Mouse (Mus musculus) forebrain, postnatal 0 days (tissue): Measurements from ENCODE around the gene Bysl. TPM values are rescaled to one million over a fixed set of nuclear protein-coding genes. Genes with fewer than 3 reads are reported as not detected.
A peak's percentile ranks its signal among the peaks of the same experiment; 100 is the strongest.
"Not testable (repeated sequence)": the region's sequence is repeated elsewhere in the genome, so short reads cannot be mapped to it uniquely, and the experiment has no call there.

Source experiments
- ATAC-seq: fragments of 200-750 bp; cut with Nextera tagmentation; 2 replicates; pipeline ENCODE4 v1.8.0; 2017; ENCODE audit warnings: mild to moderate bottlenecking, moderate library complexity
- DNase-seq: peaks from one replicate; pipeline ENCODE4 v3.0.0-alpha.2; 2015
- H3K27ac ChIP-seq: fragments of 300-500 bp; sonication (generic); 2 replicates; pipeline ENCODE4 v1.5.1; 2014; ENCODE audit warnings: low read depth, mild to moderate bottlenecking, antibody characterized with exemption, low read length, moderate library complexity, mixed read lengths
- H3K27me3 ChIP-seq: fragments of 300-500 bp; sonication (generic); 2 replicates; pipeline ENCODE4 v1.6.1; 2014; ENCODE audit warnings: mild to moderate bottlenecking, low read length, mixed read lengths; ENCODE audit not compliant: insufficient read depth
- H3K36me3 ChIP-seq: fragments of 300-500 bp; sonication (generic); 2 replicates; pipeline ENCODE4 v1.6.1; 2014; ENCODE audit warnings: mild to moderate bottlenecking, moderate library complexity; ENCODE audit not compliant: insufficient read depth
- H3K4me1 ChIP-seq: fragments of 300-500 bp; sonication (generic); 2 replicates; pipeline ENCODE4 v1.6.1; 2014; ENCODE audit warnings: antibody characterized with exemption; ENCODE audit not compliant: insufficient read depth
- H3K4me2 ChIP-seq: fragments of 300-500 bp; sonication (generic); 2 replicates; pipeline ENCODE4 v1.6.1; 2014; ENCODE audit warnings: low read depth, mild to moderate bottlenecking, moderate library complexity
- H3K4me3 ChIP-seq: fragments of 300-500 bp; sonication (generic); 2 replicates; pipeline ENCODE4 v1.5.1; 2014; ENCODE audit warnings: low read depth, low read length, mixed read lengths
- H3K9ac ChIP-seq: fragments of 300-500 bp; sonication (generic); 2 replicates; pipeline ENCODE4 v1.6.1; 2014; ENCODE audit warnings: mild to moderate bottlenecking
- H3K9me3 ChIP-seq: fragments of 300-500 bp; sonication (generic); 2 replicates; pipeline ENCODE4 v1.6.1; 2016; ENCODE audit warnings: low read length
- CTCF ChIP-seq: sonication (generic); IDR thresholded peaks from 2 replicates; pipeline ENCODE4 v1.5.1; 2016; ENCODE audit warnings: antibody characterized with exemption, control low read depth, low read depth
- WGBS: fragments of 180-500 bp; shearing (Covaris S2); extraction: QIAGEN DNeasy Blood & Tissue Kit; methylation state at CpG from one replicate; pipeline ENCODE4 v1.1.7; 2014; 5-methylcytosine and 5-hydroxymethylcytosine counted together
- polyA plus RNA-seq: library from polyadenylated mRNA; unstranded; fragments of >200 nt; fragmentation: Nextera tagmentation; extraction: Ambion mirVana; gene quantifications from 2 replicates; pipeline ENCODE4 v1.2.1, GENCODE M21; 2015
- total RNA-seq: library from RNA; depleted of rRNA; stranded (reverse); fragments of >200 nt; gene quantifications from 2 replicates; pipeline ENCODE4 v1.2.3, GENCODE M21; 2014; rRNA removed

The Bysl gene
- 21.9 and 23.7 TPM in 2 replicates for total RNA-seq
- 32.0 and 35.4 TPM in 2 replicates for polyA plus RNA-seq

DNA sequence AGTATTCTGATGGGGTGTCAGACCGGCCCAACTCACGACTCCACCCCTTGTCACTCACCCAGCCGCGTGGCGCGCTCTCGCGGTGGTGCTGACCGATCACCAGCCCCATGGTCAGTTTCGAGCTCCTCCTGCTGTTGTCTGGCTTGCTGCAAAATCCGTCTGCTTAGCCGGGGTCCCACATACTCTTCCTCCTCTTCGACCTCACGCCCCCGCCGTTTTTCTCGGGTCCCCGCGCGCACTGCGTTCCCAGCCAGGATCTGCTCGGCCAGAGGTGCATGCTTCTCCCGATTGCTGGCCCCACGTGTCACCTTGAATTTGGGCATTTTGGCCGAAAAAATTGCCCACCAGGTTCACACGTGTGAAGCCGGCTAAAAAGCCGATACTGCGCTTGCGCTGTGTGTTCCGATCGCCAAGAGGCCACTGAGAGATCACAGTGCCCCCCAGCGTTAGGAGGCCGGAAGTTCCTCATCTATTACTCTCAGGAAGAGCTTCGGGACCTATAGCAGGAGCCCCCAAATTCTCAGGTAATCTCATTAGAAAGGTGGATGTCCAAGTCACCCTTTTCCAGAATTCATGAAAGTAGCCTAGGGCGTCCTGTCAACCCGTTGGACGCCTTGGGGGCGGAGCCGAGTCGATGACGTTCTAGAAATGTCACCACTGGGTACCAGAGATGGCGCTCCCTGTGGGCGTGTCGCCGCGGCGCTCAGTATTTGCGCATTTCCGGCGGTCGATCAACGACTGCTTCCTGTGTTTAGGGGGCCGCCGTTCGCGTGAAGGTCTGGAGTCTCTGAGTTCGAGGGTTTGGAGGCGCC is at the start of gene Bysl, which contains the start of the genes Med20 and Gm20517:
Gene Bysl, minus strand, starts transcription at position 644 of the 812 bp plus-strand sequence.
Gene Med20, plus strand, starts transcription at position 734 of the 812 bp plus-strand sequence.
Gene Gm20517, plus strand, starts transcription at position 741 of the 812 bp plus-strand sequence.
- DNase-seq (peak; percentile 99), ATAC-seq (peak; percentile 99)
- WGBS = under 1% methylated on average over 59 of the region's 59 CpGs
- Histone ChIP-seq H3K4me2 (peak within 1 kb of the TSS; percentile 80), H3K36me3 (peaks cover 18% of the 10 kb centered on the region), H3K9ac (peak within 1 kb of the TSS; percentile 73), H3K27me3 (no peaks in the 10 kb centered on the region), H3K27ac (peak within 1 kb of the TSS; percentile 70), H3K4me1 (peaks cover 17% of the 10 kb centered on the region), H3K4me3 (peak within 1 kb of the TSS; percentile 89), H3K9me3 (no peaks in the 10 kb centered on the region)
- TF ChIP-seq CTCF = peak; percentile 89

DNA sequence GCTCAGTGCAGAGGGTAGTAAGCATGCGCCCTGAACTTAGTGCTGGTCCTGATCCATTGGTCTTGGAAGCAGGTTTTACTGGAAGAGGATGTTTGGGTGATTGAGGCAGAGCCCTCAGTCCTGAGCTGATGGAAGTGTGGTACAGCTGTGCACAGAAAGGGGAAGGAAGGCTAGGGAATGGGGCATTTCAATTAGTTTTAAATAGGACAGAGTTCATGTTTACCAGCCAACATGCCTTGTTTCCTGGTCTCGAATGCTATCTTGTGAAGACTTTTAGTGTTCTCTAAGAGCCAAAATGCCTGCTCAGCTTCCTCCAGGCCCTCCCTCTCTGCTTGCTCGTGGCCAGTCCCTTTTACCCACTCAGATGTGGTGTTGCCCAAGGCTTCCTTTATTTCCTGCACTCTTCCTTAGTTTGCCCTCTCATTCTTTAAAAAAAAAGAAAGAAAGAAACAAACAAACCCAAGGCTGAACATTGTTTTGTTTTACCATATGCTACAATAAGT is 47.5 kb upstream of the Bysl start:
- Histone ChIP-seq H3K27me3 (no peaks in the 10 kb centered on the region), H3K4me2 (no peak overlapping the region), H3K4me3 (no peak overlapping the region), H3K27ac (no peak overlapping the region), H3K9me3 (no peaks in the 10 kb centered on the region), H3K36me3 (0 out of 2 replicates have a peak, but pooled peaks cover 7% of the 10 kb centered on the region), H3K9ac (no peak overlapping the region), H3K4me1 (no peaks in the 10 kb centered on the region)
- TF ChIP-seq CTCF = no peak
- WGBS = 91% methylated on average over 3 of the region's 3 CpGs
- DNase-seq (no peak), ATAC-seq (no peak)

DNA sequence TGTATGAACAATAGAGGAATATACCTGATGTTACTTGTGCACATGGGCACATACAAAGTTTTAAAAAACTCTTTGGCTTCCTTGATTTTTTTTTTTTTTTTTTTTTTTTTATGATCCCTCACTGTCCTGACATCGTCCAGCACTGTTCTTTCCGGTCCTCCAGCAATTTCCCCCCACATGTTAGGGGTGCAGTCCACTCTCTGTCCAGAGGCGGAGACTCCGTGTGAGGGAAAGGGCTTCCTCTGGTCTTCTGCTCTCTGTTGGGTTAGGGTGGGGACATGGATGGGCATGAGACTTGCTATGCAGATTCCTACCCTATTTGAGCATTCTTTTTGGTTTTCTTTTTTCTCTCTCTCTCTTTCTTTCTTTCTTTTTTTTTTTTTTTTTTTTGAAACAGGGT is 46.6 kb upstream of the Bysl start:
- H3K4me1 ChIP-seq = no peaks in the 10 kb centered on the region
- H3K9me3 ChIP-seq = no peaks in the 10 kb centered on the region
- TF ChIP-seq CTCF = no peak
- H3K4me2 ChIP-seq = no peak overlapping the region
- 88% methylated on average over 4 of the region's 4 CpGs for WGBS
- no peak overlapping the region for H3K4me3 ChIP-seq
- H3K36me3 ChIP-seq = 0 out of 2 replicates have a peak, but pooled peaks cover 7% of the 10 kb centered on the region
- no peak overlapping the region for H3K27ac ChIP-seq
- H3K9ac ChIP-seq = no peak overlapping the region
- DNase-seq (no peak), ATAC-seq (no peak)
- H3K27me3 ChIP-seq = no peaks in the 10 kb centered on the region

- no peak overlapping the region for H3K27ac ChIP-seq
- 80% methylated on average over 5 of the region's 5 CpGs for WGBS
- DNase-seq = no peak
These were observed 44.4 kb upstream of the Bysl start for GRCm38 (mm10) chr17:47655697-47656096.

GRCm38 (mm10) chr17:47654346-47654745 is 43.1 kb upstream of the Bysl start:
- H3K36me3 ChIP-seq = peaks cover 15% of the 10 kb centered on the region; the same call in 1 of the 2 replicates
- not testable (repeated sequence) for H3K27me3 ChIP-seq, DNase-seq, H3K27ac ChIP-seq, H3K9ac ChIP-seq, H3K4me1 ChIP-seq, H3K4me2 ChIP-seq, ATAC-seq, H3K4me3 ChIP-seq, H3K9me3 ChIP-seq
- 89% methylated on average over 8 of the region's 8 CpGs for WGBS

More at GRCm38 (mm10) chr17:47655697-47656096, 44.4 kb upstream of the Bysl start:
- H3K9me3 ChIP-seq = no peaks in the 10 kb centered on the region
- 0 out of 2 replicates have a peak, but pooled peaks cover 12% of the 10 kb centered on the region for H3K36me3 ChIP-seq
- no peak for TF ChIP-seq CTCF
- no peak for ATAC-seq
- no peaks in the 10 kb centered on the region for H3K4me1 ChIP-seq
- no peaks in the 10 kb centered on the region for H3K27me3 ChIP-seq
- no peak overlapping the region for H3K9ac ChIP-seq
- H3K4me3 ChIP-seq = no peak overlapping the region
- no peak overlapping the region for H3K4me2 ChIP-seq

GRCm38 (mm10) chr17:47651953-47652352 is 40.7 kb upstream of the Bysl start:
- Histone ChIP-seq H3K36me3 (peaks cover 14% of the 10 kb centered on the region; the same call in 1 of the 2 replicates), H3K27ac (no peak overlapping the region), H3K27me3 (no peaks in the 10 kb centered on the region), H3K4me1 (no peaks in the 10 kb centered on the region), H3K4me2 (no peak overlapping the region), H3K9me3 (no peaks in the 10 kb centered on the region), H3K9ac (no peak overlapping the region), H3K4me3 (no peak overlapping the region)
- ATAC-seq (no peak), DNase-seq (no peak)
- no peak for TF ChIP-seq CTCF
- WGBS = 77% methylated on average over 2 of the region's 2 CpGs

DNA sequence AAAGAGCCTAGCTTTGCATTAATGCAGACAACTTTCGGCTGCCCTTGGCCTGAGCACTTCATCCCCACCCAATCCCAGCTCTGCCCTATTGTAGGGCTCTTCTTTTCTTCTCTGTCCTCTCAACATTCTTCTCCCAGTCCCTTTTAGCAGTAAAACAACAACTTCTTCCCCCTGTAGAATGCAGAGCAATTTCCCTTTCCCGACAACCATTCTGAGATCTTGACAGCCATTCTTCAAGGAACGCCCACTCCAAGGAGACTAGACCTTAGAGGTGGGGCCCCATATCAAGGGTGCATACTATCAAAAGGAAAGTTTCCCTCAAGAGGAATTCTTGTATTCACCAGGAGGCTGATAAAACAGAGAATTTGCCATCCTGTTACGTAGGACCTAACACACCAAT is 37.7 kb upstream of the Bysl start:
- WGBS = 33% methylated on average over 4 of the region's 4 CpGs
- no peak for DNase-seq

More for the DNA sequence above, 37.7 kb upstream of the Bysl start:
- H3K27ac ChIP-seq = no peak overlapping the region
- H3K36me3 ChIP-seq = peaks cover 12% of the 10 kb centered on the region; the same call in 1 of the 2 replicates
- H3K9me3 ChIP-seq = no peaks in the 10 kb centered on the region
- no peak for TF ChIP-seq CTCF
- no peak overlapping the region for H3K4me3 ChIP-seq
- no peak overlapping the region for H3K9ac ChIP-seq
- H3K4me1 ChIP-seq = no peaks in the 10 kb centered on the region
- no peak for ATAC-seq
- no peaks in the 10 kb centered on the region for H3K27me3 ChIP-seq
- no peak overlapping the region for H3K4me2 ChIP-seq
